Mouse (Mus musculus): ENCODE measurements around the gene Fgf11. TPM values are rescaled to one million over a fixed set of nuclear protein-coding genes. Genes with fewer than 3 reads are reported as not detected.
A peak's percentile ranks its signal among the peaks of the same experiment; 100 is the strongest.

The Fgf11 gene
- polyA plus RNA-seq, 1 experiment, result 1.2 TPM

DNA sequence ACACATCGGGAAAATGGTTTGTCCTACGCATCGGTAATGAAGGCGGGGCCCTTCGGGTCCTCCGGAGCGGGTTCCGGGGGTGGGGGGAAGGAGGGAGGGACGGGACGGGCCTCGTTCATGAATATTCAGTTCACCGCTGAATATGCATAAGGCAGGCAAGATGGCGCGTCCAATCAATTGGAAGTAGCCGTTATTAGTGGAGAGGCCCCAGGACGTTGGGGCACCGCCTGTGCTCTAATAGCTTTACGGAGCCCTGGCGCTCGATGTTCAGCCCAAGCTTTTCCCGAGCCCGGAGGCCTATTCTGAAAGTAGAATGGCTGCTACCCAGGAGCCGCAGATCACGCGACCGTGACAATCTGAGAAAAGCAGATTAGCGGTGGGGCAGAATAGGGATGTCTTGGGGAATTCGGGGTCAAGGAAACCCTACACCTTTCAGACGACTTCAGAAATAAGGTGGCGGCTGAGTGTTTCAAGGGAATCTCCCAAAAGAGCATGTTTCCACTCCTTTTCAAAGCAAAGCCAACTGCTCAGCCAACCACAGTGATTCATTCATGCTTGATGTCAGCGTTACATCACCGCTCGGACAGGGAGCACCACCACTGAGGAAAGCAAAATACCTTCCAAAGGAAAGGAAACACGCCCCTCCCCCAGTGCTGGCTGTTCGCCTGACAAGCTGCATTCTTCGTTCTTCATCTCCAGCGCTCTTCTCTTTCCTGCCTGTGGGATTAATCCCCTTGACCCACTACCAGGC is 42.5 kb downstream of the Fgf11 start:
- Histone ChIP-seq H3K27me3 (ENCODE audit: control insufficient read depth, insufficient read depth, low read length) (no peaks in the 10 kb centered on the region), H3K4me3 (ENCODE audit: extremely low read depth, insufficient read depth, insufficient read length) (peak overlapping the region; percentile 65), H3K4me1 (ENCODE audit: control insufficient read depth, insufficient read depth, insufficient read length) (peaks cover 12% of the 10 kb centered on the region; the same call in 1 of the 2 replicates), H3K36me3 (ENCODE audit: control insufficient read depth, insufficient read depth, low read length) (no peaks in the 10 kb centered on the region), H3K27ac (ENCODE audit: insufficient read depth, low read length) (peak overlapping the region; percentile 96)
- no peak for TF ChIP-seq CTCF (IDR thresholded peaks at IDR 0.05; ENCODE audit: extremely low read depth, insufficient read depth, insufficient read length, insufficient replicate concordance)
- TF ChIP-seq POLR2A (IDR thresholded peaks at IDR 0.05; ENCODE audit: low read depth, low read length), result no peak; the same call in 1 of the 2 replicates
- WGBS, result under 1% methylated on average over 37 of the region's 37 CpGs
- DNase-seq (ENCODE audit: low read depth in 1 of 2, low spot score in 2 of 2), result peak; percentile 81 to 93

GRCm38 (mm10) chr11:69758478-69758970 is 43.1 kb downstream of the Fgf11 start, which contains the start of gene Polr2a:
Gene Polr2a (minus strand): TSS chr11:69758637.
- WGBS, result under 1% methylated on average over 36 of the region's 36 CpGs
- H3K27me3 ChIP-seq (ENCODE audit: control insufficient read depth, insufficient read depth, low read length), result no peaks in the 10 kb centered on the region
- no peaks in the 10 kb centered on the region for H3K36me3 ChIP-seq (ENCODE audit: control insufficient read depth, insufficient read depth, low read length)
- H3K27ac ChIP-seq (ENCODE audit: insufficient read depth, low read length), result peak within 1 kb of the TSS; percentile 96
- DNase-seq (ENCODE audit: low read depth in 1 of 2, low spot score in 2 of 2), result peak; percentile 94 to 96
- peak within 1 kb of the TSS; percentile 67 for H3K4me3 ChIP-seq (ENCODE audit: extremely low read depth, insufficient read depth, insufficient read length)
- H3K4me1 ChIP-seq (ENCODE audit: control insufficient read depth, insufficient read depth, insufficient read length), result peaks cover 12% of the 10 kb centered on the region; the same call in 1 of the 2 replicates
- TF ChIP-seq CTCF (IDR thresholded peaks at IDR 0.05; ENCODE audit: extremely low read depth, insufficient read depth, insufficient read length, insufficient replicate concordance) (no peak), POLR2A (IDR thresholded peaks at IDR 0.05; ENCODE audit: low read depth, low read length) (peak; percentile 100)

DNA sequence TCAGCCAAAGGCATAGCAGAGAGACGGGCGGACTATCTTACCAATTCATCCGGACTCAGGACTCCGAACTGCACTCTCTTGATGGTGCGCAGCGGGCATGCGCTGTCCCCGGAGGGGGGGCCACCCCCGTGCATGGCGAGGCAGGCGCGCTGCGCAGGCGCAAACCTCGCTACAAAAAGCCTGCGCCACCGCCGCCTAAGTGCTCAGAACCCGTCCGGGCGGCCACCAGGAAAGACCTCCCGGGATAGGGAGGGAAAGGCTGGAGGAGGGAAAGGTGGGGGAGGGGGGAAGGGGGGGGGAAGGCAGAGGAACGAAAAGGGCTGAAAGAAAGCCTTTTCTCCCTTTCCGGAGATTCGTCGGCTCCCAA is 43.6 kb downstream of the Fgf11 start:
- H3K4me1 ChIP-seq (ENCODE audit: control insufficient read depth, insufficient read depth, insufficient read length), result peaks cover 14% of the 10 kb centered on the region; the same call in 1 of the 2 replicates
- peak overlapping the region; percentile 81 for H3K27ac ChIP-seq (ENCODE audit: insufficient read depth, low read length)
- H3K4me3 ChIP-seq (ENCODE audit: extremely low read depth, insufficient read depth, insufficient read length), result peak overlapping the region; percentile 67
- TF ChIP-seq CTCF (IDR thresholded peaks at IDR 0.05; ENCODE audit: extremely low read depth, insufficient read depth, insufficient read length, insufficient replicate concordance), result no peak
- no peak for TF ChIP-seq POLR2A (IDR thresholded peaks at IDR 0.05; ENCODE audit: low read depth, low read length)
- no peaks in the 10 kb centered on the region for H3K36me3 ChIP-seq (ENCODE audit: control insufficient read depth, insufficient read depth, low read length)
- H3K27me3 ChIP-seq (ENCODE audit: control insufficient read depth, insufficient read depth, low read length), result no peaks in the 10 kb centered on the region
- DNase-seq (ENCODE audit: low read depth in 1 of 2, low spot score in 2 of 2), result peak; percentile 89 to 96
- WGBS, result under 1% methylated on average over 26 of the region's 26 CpGs

GRCm38 (mm10) chr11:69757303-69758089 is 44.2 kb downstream of the Fgf11 start:
- Histone ChIP-seq H3K4me3 (ENCODE audit: extremely low read depth, insufficient read depth, insufficient read length) (peak overlapping the region; percentile 67), H3K27me3 (ENCODE audit: control insufficient read depth, insufficient read depth, low read length) (no peaks in the 10 kb centered on the region), H3K4me1 (ENCODE audit: control insufficient read depth, insufficient read depth, insufficient read length) (peaks cover 17% of the 10 kb centered on the region; the same call in 1 of the 2 replicates), H3K27ac (ENCODE audit: insufficient read depth, low read length) (peak overlapping the region; percentile 75), H3K36me3 (ENCODE audit: control insufficient read depth, insufficient read depth, low read length) (no peaks in the 10 kb centered on the region)
- DNase-seq (ENCODE audit: low read depth in 1 of 2, low spot score in 2 of 2), result no peak
- WGBS, result 41% methylated on average over 9 of the region's 9 CpGs
- no peak for TF ChIP-seq POLR2A (IDR thresholded peaks at IDR 0.05; ENCODE audit: low read depth, low read length)
- TF ChIP-seq CTCF (IDR thresholded peaks at IDR 0.05; ENCODE audit: extremely low read depth, insufficient read depth, insufficient read length, insufficient replicate concordance), result no peak

DNA sequence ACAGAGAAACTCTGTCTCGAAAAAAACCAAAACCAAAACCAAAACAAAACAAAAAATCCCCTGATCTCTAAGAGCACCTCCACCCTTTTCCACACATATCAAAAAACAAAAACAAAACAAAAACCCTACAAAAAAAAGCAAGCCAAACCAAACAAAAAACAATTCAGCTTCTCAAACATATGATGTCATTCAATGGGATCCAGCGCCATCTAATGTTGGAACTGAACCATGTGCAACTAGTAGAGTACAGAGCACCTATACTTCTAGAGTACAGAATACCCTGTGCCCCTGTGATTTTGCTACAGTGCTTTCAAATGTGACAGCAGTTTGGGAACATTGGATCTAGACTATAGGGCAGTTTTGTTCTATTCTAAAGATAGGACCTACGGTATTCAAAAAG is 47.0 kb downstream of the Fgf11 start:
- 47% methylated on average over 3 of the region's 3 CpGs for WGBS
- peak in 1 of 2 experiments; percentile 51 for DNase-seq (ENCODE audit: low read depth in 1 of 2, low spot score in 2 of 2)
- Histone ChIP-seq H3K4me3 (ENCODE audit: extremely low read depth, insufficient read depth, insufficient read length) (no peak overlapping the region), H3K4me1 (ENCODE audit: control insufficient read depth, insufficient read depth, insufficient read length) (peaks cover 18% of the 10 kb centered on the region; the same call in 1 of the 2 replicates), H3K36me3 (ENCODE audit: control insufficient read depth, insufficient read depth, low read length) (peaks cover 2% of the 10 kb centered on the region; the same call in 1 of the 2 replicates), H3K27me3 (ENCODE audit: control insufficient read depth, insufficient read depth, low read length) (no peaks in the 10 kb centered on the region), H3K27ac (ENCODE audit: insufficient read depth, low read length) (no peak overlapping the region)
- TF ChIP-seq POLR2A (IDR thresholded peaks at IDR 0.05; ENCODE audit: low read depth, low read length), result no peak
- TF ChIP-seq CTCF (IDR thresholded peaks at IDR 0.05; ENCODE audit: extremely low read depth, insufficient read depth, insufficient read length, insufficient replicate concordance), result no peak

DNA sequence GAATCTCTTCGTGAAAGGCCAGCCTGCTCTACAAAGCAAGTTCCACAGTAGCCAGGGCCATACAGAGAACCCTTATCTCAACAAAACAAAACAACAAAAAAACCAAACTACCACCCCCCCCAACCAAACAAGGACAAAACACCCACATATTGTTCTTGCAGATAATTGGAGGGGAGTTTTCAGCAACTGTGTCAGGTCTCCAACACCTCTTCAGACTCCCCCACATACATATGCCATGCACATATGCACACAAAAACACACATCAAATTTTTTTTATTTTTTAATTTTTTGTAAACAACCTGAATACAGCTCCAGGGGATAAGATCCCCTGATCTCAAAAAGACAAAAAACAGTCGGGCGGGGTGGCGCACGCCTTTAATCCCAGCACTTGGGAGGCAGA is 47.4 kb downstream of the Fgf11 start:
- no peak for DNase-seq (ENCODE audit: low read depth in 1 of 2, low spot score in 2 of 2)
- peaks cover 15% of the 10 kb centered on the region; the same call in 1 of the 2 replicates for H3K4me1 ChIP-seq (ENCODE audit: control insufficient read depth, insufficient read depth, insufficient read length)
- no peak overlapping the region for H3K4me3 ChIP-seq (ENCODE audit: extremely low read depth, insufficient read depth, insufficient read length)
- no peak overlapping the region for H3K27ac ChIP-seq (ENCODE audit: insufficient read depth, low read length)
- 87% methylated on average over 5 of the region's 5 CpGs for WGBS
- H3K36me3 ChIP-seq (ENCODE audit: control insufficient read depth, insufficient read depth, low read length), result peaks cover 2% of the 10 kb centered on the region; the same call in 1 of the 2 replicates
- TF ChIP-seq POLR2A (IDR thresholded peaks at IDR 0.05; ENCODE audit: low read depth, low read length) (no peak), CTCF (IDR thresholded peaks at IDR 0.05; ENCODE audit: extremely low read depth, insufficient read depth, insufficient read length, insufficient replicate concordance) (no peak)
- no peaks in the 10 kb centered on the region for H3K27me3 ChIP-seq (ENCODE audit: control insufficient read depth, insufficient read depth, low read length)

All from spleen, adult 2 months (tissue).